Mouse (Mus musculus) liver, embryonic 13.5 days (tissue): Measurements from ENCODE around the gene Ddx43. TPM values are rescaled to one million over a fixed set of nuclear protein-coding genes. Genes with fewer than 3 reads are reported as not detected.
"Not testable (repeated sequence)": the region's sequence is repeated elsewhere in the genome, so short reads cannot be mapped to it uniquely, and the experiment has no call there.

Source experiments
- ATAC-seq: fragments of 200-750 bp; cut with Nextera tagmentation; 2 replicates; pipeline ENCODE4 v1.8.0; 2017; ENCODE audit warnings: low read depth, mild to moderate bottlenecking, moderate number of reproducible peaks, moderate library complexity
- DNase-seq: peaks from one replicate; pipeline ENCODE4 v3.0.0; 2022
- H3K27ac ChIP-seq: fragments of 300-500 bp; sonication (generic); 2 replicates; pipeline ENCODE4 v1.5.1; 2015; ENCODE audit warnings: moderate library complexity, mild to moderate bottlenecking, inconsistent platforms
- H3K27me3 ChIP-seq: fragments of 300-500 bp; sonication (generic); 2 replicates; pipeline ENCODE4 v1.6.1; 2015; ENCODE audit warnings: mild to moderate bottlenecking, inconsistent platforms
- H3K36me3 ChIP-seq: fragments of 300-500 bp; sonication (generic); 2 replicates; pipeline ENCODE4 v1.6.1; 2015; ENCODE audit warnings: mild to moderate bottlenecking, inconsistent platforms
- H3K4me1 ChIP-seq: fragments of 300-500 bp; sonication (generic); replicated peaks from 2 replicates; pipeline ENCODE4 v1.6.1; 2015; ENCODE audit warnings: inconsistent platforms
- H3K4me2 ChIP-seq: fragments of 300-500 bp; sonication (generic); 2 replicates; pipeline ENCODE4 v1.6.1; 2015; ENCODE audit warnings: inconsistent platforms, mild to moderate bottlenecking, moderate library complexity
- H3K4me3 ChIP-seq: fragments of 300-500 bp; sonication (generic); replicated peaks from 2 replicates; pipeline ENCODE4 v1.5.1; 2015; ENCODE audit warnings: mild to moderate bottlenecking, inconsistent platforms
- H3K9ac ChIP-seq: fragments of 300-500 bp; sonication (generic); 2 replicates; pipeline ENCODE4 v1.6.1; 2015; ENCODE audit warnings: mild to moderate bottlenecking, inconsistent platforms
- H3K9me3 ChIP-seq: fragments of 300-500 bp; sonication (generic); replicated peaks from 2 replicates; pipeline ENCODE4 v1.6.1; 2016; ENCODE audit warnings: inconsistent platforms
- whole genome bisulfite sequencing: fragments of 180-500 bp; shearing (Covaris S2); methylation state at CpG from one replicate; pipeline ENCODE4 v1.1.7; 2015; ENCODE audit not compliant: insufficient replicate concordance; 5-methylcytosine and 5-hydroxymethylcytosine counted together
- polyA plus RNA-seq: library from polyadenylated mRNA; unstranded; fragments of >200 nt; fragmentation: Nextera tagmentation; extraction: Ambion mirVana; gene quantifications from 2 replicates; pipeline ENCODE4 v1.2.1, GENCODE M21; 2015

Ddx43 gene
- polyA plus RNA-seq, 1 experiment from 2014 or later, result not detected

- H3K9ac ChIP-seq, result no peak overlapping the region
- no peak overlapping the region for H3K27ac ChIP-seq
- 31% methylated on average over 2 of the region's 2 CpGs for WGBS
- DNase-seq, result no peak
- H3K4me1 ChIP-seq, result no peaks in the 10 kb centered on the region
- no peaks in the 10 kb centered on the region for H3K27me3 ChIP-seq
- H3K4me3 ChIP-seq, result no peak overlapping the region
- H3K9me3 ChIP-seq, result no peaks in the 10 kb centered on the region
- H3K36me3 ChIP-seq, result no peaks in the 10 kb centered on the region
- H3K4me2 ChIP-seq, result no peak overlapping the region
- ATAC-seq, result no peak
Measured at GRCm38 (mm10) chr9:78360484-78360872, 35.1 kb upstream of the Ddx43 start.

GRCm38 (mm10) chr9:78363374-78363773 lies 32.2 kb upstream of the Ddx43 start:
- Histone ChIP-seq H3K36me3 (no peaks in the 10 kb centered on the region), H3K27ac (no peak overlapping the region), H3K4me3 (no peak overlapping the region), H3K4me1 (no peaks in the 10 kb centered on the region), H3K9me3 (no peaks in the 10 kb centered on the region), H3K4me2 (no peak overlapping the region), H3K9ac (no peak overlapping the region), H3K27me3 (no peaks in the 10 kb centered on the region)
- DNase-seq (no peak), ATAC-seq (no peak)
- WGBS, result 26% methylated on average over 6 of the region's 6 CpGs

DNA sequence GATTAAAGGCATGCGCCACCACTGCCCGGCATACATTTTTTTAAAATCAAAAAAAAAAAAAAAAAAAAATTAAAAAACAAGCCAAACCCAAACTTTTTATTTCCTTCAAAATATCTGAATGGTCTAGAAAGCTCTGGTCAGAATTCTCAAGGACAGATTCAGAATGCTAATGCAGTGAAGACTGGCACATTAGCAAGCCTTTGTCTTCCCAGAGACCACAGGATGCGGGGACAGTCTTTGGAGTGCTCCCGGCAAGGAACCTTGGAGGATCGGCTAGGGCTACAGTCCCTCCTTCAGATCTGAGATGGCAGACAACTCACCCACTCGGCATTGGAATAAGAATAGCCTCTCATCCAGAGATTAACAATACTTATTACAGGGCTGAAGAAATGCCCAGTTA lies 30.9 kb upstream of the Ddx43 start:
- no peaks in the 10 kb centered on the region for H3K9me3 ChIP-seq
- H3K27ac ChIP-seq, result no peak overlapping the region
- no peak overlapping the region for H3K4me3 ChIP-seq
- DNase-seq, result no peak
- no peaks in the 10 kb centered on the region for H3K36me3 ChIP-seq
- ATAC-seq, result no peak
- 82% methylated on average over 6 of the region's 6 CpGs for WGBS
- no peaks in the 10 kb centered on the region for H3K4me1 ChIP-seq
- no peak overlapping the region for H3K9ac ChIP-seq
- no peak overlapping the region for H3K4me2 ChIP-seq
- H3K27me3 ChIP-seq, result no peaks in the 10 kb centered on the region

- Histone ChIP-seq H3K4me1 (no peaks in the 10 kb centered on the region), H3K36me3 (no peaks in the 10 kb centered on the region), H3K4me2 (no peak overlapping the region), H3K27me3 (no peaks in the 10 kb centered on the region), H3K27ac (no peak overlapping the region), H3K9me3 (no peaks in the 10 kb centered on the region), H3K4me3 (no peak overlapping the region), H3K9ac (no peak overlapping the region)
- DNase-seq (no peak), ATAC-seq (no peak)
- 38% methylated on average over 13 of the region's 13 CpGs for WGBS
Measured at GRCm38 (mm10) chr9:78365850-78366544, 29.6 kb upstream of the Ddx43 start.

DNA sequence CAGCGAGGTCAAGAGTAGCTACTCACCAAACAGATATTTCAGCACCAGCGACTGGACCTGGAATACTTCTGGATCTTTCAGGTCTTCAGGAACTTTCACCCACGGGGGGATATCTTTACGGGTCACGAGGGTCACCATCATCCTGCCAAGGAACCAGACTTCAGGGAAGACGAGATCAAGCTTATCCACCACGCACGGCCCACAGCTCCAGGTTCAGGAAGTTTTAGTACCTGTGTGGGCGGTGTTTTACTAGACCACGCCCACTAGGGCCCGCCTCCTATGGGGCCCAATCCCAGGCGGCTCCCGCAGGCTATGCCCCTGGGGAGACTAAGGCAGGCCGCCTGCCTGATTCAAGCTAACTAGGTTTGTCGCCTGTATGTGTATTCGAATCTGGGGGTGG lies 27.6 kb upstream of the Ddx43 start, which contains the start of gene Dppa5a:
TSS of gene Dppa5a (minus strand) at position 219 of the 400 bp plus-strand sequence.
- not testable (repeated sequence) for DNase-seq, H3K4me3 ChIP-seq, H3K4me1 ChIP-seq, H3K27me3 ChIP-seq, H3K4me2 ChIP-seq, H3K9me3 ChIP-seq, H3K27ac ChIP-seq, H3K9ac ChIP-seq, ATAC-seq, H3K36me3 ChIP-seq
- WGBS, result 68% methylated on average over 16 of the region's 16 CpGs

DNA sequence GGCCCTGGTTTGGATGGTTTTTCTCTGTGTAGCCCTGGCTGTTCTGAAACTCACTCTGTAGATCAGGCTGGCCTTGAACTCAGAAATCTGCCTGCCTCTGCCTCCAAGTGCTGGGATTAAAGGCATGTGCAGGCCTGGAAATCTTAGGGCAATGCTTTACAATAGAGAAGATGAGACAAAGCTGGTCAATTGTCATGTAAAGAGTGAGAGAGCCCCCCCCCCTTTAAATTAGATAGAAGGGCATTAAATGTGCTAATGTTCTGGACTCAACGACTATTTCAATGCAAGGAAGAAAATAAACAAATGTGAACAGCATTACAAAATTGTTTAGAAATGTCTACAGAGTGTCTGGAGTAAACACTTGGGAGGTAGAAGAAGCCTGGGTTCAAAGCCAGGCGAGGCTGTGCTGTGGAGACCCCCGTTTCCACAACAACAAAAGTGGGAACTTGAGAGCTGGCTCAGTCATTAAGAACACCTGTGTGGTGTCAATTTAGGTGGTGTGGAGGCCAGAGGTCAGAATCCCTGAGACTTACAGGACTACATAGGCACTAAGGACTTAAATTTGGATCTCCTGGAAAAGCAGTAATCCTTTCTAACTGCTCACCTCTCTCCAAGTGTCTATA lies 26.8 kb upstream of the Ddx43 start:
- H3K4me3 ChIP-seq, result no peak overlapping the region
- no peak overlapping the region for H3K27ac ChIP-seq
- no peak for ATAC-seq
- H3K9ac ChIP-seq, result no peak overlapping the region
- no peaks in the 10 kb centered on the region for H3K36me3 ChIP-seq
- no peak overlapping the region for H3K4me2 ChIP-seq
- no peaks in the 10 kb centered on the region for H3K27me3 ChIP-seq
- no peaks in the 10 kb centered on the region for H3K9me3 ChIP-seq
- DNase-seq, result no peak
- H3K4me1 ChIP-seq, result no peaks in the 10 kb centered on the region
- WGBS, result 45% methylated on average over 3 of the region's 3 CpGs

DNA sequence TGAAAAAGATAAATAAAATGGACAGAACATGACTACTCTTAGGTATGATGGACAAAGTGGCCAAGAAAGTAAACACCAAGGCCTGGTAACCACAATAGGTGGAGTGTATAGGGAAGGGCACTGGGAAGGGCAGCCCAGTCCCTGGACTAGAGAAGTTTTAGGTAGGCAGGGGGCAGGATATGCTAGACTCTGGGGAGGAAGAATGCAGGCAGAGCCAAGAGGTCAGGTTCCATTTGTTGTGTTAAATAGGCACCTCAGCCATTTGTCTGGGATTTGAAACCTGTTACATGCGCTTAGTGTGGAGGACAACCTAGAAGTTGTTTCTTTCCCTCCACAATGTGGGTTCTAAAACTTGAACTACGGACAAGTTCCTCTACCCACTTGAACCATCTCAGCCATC lies 26.2 kb upstream of the Ddx43 start:
- Histone ChIP-seq H3K27ac (no peak overlapping the region), H3K4me2 (no peak overlapping the region), H3K4me3 (no peak overlapping the region), H3K27me3 (no peaks in the 10 kb centered on the region), H3K36me3 (no peaks in the 10 kb centered on the region), H3K9me3 (no peaks in the 10 kb centered on the region), H3K9ac (no peak overlapping the region), H3K4me1 (no peaks in the 10 kb centered on the region)
- 73% methylated on average over 2 of the region's 2 CpGs for WGBS
- no peak for DNase-seq
- ATAC-seq, result no peak

- Histone ChIP-seq H3K36me3 (no peaks in the 10 kb centered on the region), H3K9me3 (no peaks in the 10 kb centered on the region), H3K4me1 (no peaks in the 10 kb centered on the region), H3K9ac (no peak overlapping the region), H3K4me2 (no peak overlapping the region), H3K27me3 (no peaks in the 10 kb centered on the region), H3K27ac (no peak overlapping the region), H3K4me3 (no peak overlapping the region)
- ATAC-seq (no peak), DNase-seq (no peak)
- 73% methylated on average over 7 of the region's 7 CpGs for WGBS
Measured at GRCm38 (mm10) chr9:78369786-78370185, 25.8 kb upstream of the Ddx43 start.

GRCm38 (mm10) chr9:78371441-78371840 lies 24.1 kb upstream of the Ddx43 start:
- no peak overlapping the region for H3K4me3 ChIP-seq
- no peak for DNase-seq
- no peak overlapping the region for H3K4me2 ChIP-seq
- peaks cover 3% of the 10 kb centered on the region; the same call in 1 of the 2 replicates for H3K27me3 ChIP-seq
- no peaks in the 10 kb centered on the region for H3K36me3 ChIP-seq
- H3K9me3 ChIP-seq, result no peaks in the 10 kb centered on the region
- H3K9ac ChIP-seq, result no peak overlapping the region
- ATAC-seq, result no peak
- H3K27ac ChIP-seq, result no peak overlapping the region
- no peaks in the 10 kb centered on the region for H3K4me1 ChIP-seq
- 68% methylated on average over 3 of the region's 3 CpGs for WGBS

DNA sequence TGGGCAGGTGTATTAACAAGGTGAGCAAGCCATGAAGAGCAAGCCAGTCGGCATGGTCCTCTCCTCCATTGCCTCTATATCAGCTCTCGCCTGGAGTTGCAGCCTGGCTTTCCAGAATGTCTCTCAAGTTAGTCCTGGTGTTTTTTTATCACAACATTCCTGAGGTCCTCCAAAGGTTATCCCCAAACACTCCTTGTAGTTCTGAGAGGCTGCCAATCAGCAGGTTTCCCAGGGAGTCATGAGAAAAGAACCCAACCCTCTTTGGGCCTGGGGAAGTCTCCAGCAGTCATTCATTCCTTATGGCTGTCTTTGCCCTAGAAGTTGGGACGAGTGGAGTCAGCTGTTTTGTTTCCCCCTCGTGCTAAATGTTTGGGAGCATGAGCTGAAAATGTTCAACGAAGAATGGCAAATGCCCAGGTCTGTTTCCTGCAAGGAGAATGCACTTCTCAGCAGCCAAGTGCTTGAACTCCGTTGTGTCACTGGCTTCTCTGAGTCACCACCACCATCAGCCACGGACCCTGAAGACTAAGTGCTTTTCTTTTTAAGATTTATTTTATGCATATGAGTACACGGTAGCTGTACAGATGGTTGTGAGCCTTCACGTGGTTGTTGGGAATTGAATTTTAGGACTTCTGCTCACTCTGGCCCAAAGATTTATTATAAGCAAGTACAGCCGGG lies 22.6 kb upstream of the Ddx43 start:
- DNase-seq, result no peak
- Histone ChIP-seq H3K9me3 (no peaks in the 10 kb centered on the region), H3K27me3 (peaks cover 9% of the 10 kb centered on the region), H3K27ac (no peak overlapping the region), H3K9ac (no peak overlapping the region), H3K4me1 (no peaks in the 10 kb centered on the region), H3K4me3 (no peak overlapping the region), H3K36me3 (no peaks in the 10 kb centered on the region), H3K4me2 (no peak overlapping the region)
- ATAC-seq, result no peak
- 61% methylated on average over 10 of the region's 10 CpGs for WGBS

DNA sequence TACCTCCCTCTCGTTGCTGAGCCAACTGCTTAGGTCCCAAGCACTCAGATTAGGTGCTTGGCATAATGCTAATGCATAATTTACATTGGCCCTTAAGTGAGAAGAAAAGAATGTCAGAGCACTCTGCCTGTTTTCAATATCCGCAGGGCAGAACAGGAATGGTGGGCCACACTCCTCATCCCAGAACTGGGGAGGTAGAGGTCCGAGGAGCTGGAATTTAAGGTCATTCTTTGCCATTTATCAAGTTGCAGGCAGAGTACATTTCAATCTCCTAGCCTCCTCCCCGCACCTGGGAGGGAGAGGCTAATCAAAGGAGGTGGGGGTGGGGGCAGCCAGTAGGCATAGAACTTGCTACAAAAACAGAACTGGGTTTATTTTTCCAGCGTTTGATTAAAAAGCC lies 21.2 kb upstream of the Ddx43 start:
- no peak for DNase-seq
- H3K9ac ChIP-seq, result no peak overlapping the region
- H3K27me3 ChIP-seq, result peaks cover 22% of the 10 kb centered on the region
- H3K9me3 ChIP-seq, result no peaks in the 10 kb centered on the region
- H3K4me2 ChIP-seq, result no peak overlapping the region
- H3K4me1 ChIP-seq, result no peaks in the 10 kb centered on the region
- ATAC-seq, result no peak
- no peak overlapping the region for H3K4me3 ChIP-seq
- WGBS, result 45% methylated on average over 5 of the region's 5 CpGs
- H3K27ac ChIP-seq, result no peak overlapping the region
- H3K36me3 ChIP-seq, result no peaks in the 10 kb centered on the region
